Mouse (Mus musculus) midbrain, postnatal 0 days (tissue): ENCODE results near the gene Tpgs1. TPM values are rescaled to one million over a fixed set of nuclear protein-coding genes. Genes with fewer than 3 reads are reported as not detected.

Experiments used
- ATAC-seq: fragments of 200-750 bp; cut with Nextera tagmentation; 2 replicates; pipeline ENCODE4 v1.8.0; 2017; ENCODE audit warnings: moderate number of reproducible peaks, mild to moderate bottlenecking, moderate TSS enrichment, moderate library complexity; ENCODE audit not compliant: low FRiP score
- DNase-seq: peaks from one replicate; pipeline ENCODE4 v3.0.0-alpha.2; 2015; ENCODE audit warnings: low spot score
- H3K27ac ChIP-seq: fragments of 300-500 bp; sonication (generic); 2 replicates; pipeline ENCODE4 v1.5.1; 2014; ENCODE audit warnings: low read depth, mild to moderate bottlenecking, low read length, mixed read lengths
- H3K27me3 ChIP-seq: fragments of 300-500 bp; sonication (generic); 2 replicates; pipeline ENCODE4 v1.6.1; 2014; ENCODE audit warnings: low read length, control low read depth, mixed read lengths; ENCODE audit not compliant: insufficient read depth
- H3K36me3 ChIP-seq: fragments of 300-500 bp; sonication (generic); 2 replicates; pipeline ENCODE4 v1.6.1; 2014; ENCODE audit warnings: low read length, control low read depth, mixed read lengths; ENCODE audit not compliant: insufficient read depth
- H3K4me1 ChIP-seq: fragments of 300-500 bp; sonication (generic); 2 replicates; pipeline ENCODE4 v1.6.1; 2014; ENCODE audit warnings: mild to moderate bottlenecking, control low read depth, antibody characterized with exemption, low read length, mixed read lengths; ENCODE audit not compliant: insufficient read depth
- H3K4me2 ChIP-seq: fragments of 300-500 bp; sonication (generic); 2 replicates; pipeline ENCODE4 v1.6.1; 2014; ENCODE audit warnings: low read depth, mild to moderate bottlenecking, low read length, mixed read lengths; ENCODE audit not compliant: poor library complexity, severe bottlenecking
- H3K4me3 ChIP-seq: fragments of 300-500 bp; sonication (generic); 2 replicates; pipeline ENCODE4 v1.5.1; 2014; ENCODE audit warnings: low read depth, mild to moderate bottlenecking, low read length, moderate library complexity
- H3K9ac ChIP-seq: fragments of 300-500 bp; sonication (generic); replicated peaks from 2 replicates; pipeline ENCODE4 v1.6.1; 2014; ENCODE audit warnings: mild to moderate bottlenecking, low read length, moderate library complexity, mixed read lengths; ENCODE audit not compliant: poor library complexity, severe bottlenecking
- H3K9me3 ChIP-seq: fragments of 300-500 bp; sonication (generic); 2 replicates; pipeline ENCODE4 v1.6.1; 2016; ENCODE audit warnings: low read length, control low read depth
- CTCF ChIP-seq: IDR thresholded peaks from 2 replicates; pipeline ENCODE4 v1.5.1; 2016; ENCODE audit warnings: antibody characterized with exemption, mild to moderate bottlenecking
- WGBS: fragments of 180-500 bp; shearing (Covaris S2); extraction: QIAGEN DNeasy Blood & Tissue Kit; methylation state at CpG from one replicate; pipeline ENCODE4 v1.1.7; 2014; 5-methylcytosine and 5-hydroxymethylcytosine counted together
- polyA plus RNA-seq: library from polyadenylated mRNA; unstranded; fragments of >200 nt; fragmentation: Nextera tagmentation; extraction: Ambion mirVana; gene quantifications from 2 replicates; pipeline ENCODE4 v1.2.1, GENCODE M21; 2015
- total RNA-seq: library from RNA; depleted of rRNA; stranded (reverse); fragments of >200 nt; gene quantifications from 2 replicates; pipeline ENCODE4 v1.2.3, GENCODE M21; 2014

Gene Tpgs1
- total and polyA plus RNA-seq, 2 experiments from 2014 or later = 80.9 to 139 TPM

DNA sequence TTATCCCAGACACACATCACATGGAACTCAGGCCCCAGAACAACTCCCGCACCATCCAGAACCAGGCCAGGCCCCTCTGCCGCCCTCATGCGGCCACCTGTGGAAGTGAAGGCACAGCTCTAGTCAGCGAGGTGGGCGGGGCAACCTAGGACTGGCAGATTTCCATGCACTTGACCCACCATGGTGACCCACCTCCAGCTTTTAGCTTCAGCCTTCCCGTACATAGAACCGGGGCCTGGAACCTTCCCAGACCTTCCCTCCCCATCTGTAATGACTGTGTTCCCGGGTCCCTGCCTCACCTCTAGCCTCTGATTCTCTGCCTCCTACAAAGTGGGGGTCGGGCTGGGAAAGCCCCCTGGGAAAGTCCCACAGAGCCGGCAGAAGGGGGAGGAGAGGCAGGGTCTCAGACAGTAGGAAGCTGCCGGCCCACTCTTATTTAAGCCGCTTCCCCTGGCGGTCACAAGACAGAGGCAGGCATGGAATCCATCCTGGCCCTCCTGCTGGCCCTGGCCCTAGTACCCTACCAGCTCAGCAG lies 5.0 kb upstream of the Tpgs1 start, which contains the start of gene Madcam1:
Gene Madcam1 (plus strand): TSS at position 429 of the 535 bp plus-strand sequence.
- Histone ChIP-seq H3K36me3 (no peaks in the 10 kb centered on the region), H3K9me3 (no peaks in the 10 kb centered on the region), H3K27me3 (no peaks in the 10 kb centered on the region), H3K27ac (no peak within 1 kb of the TSS), H3K4me2 (peak within 1 kb of the TSS; percentile 10; the same call in 1 of the 2 replicates), H3K4me1 (peaks cover 6% of the 10 kb centered on the region; the same call in 1 of the 2 replicates), H3K4me3 (no peak within 1 kb of the TSS), H3K9ac (no peak within 1 kb of the TSS)
- TF ChIP-seq CTCF = peak; percentile 95
- ATAC-seq (no peak), DNase-seq (peak; percentile 72)
- 8% methylated on average over 13 of the region's 13 CpGs for WGBS

DNA sequence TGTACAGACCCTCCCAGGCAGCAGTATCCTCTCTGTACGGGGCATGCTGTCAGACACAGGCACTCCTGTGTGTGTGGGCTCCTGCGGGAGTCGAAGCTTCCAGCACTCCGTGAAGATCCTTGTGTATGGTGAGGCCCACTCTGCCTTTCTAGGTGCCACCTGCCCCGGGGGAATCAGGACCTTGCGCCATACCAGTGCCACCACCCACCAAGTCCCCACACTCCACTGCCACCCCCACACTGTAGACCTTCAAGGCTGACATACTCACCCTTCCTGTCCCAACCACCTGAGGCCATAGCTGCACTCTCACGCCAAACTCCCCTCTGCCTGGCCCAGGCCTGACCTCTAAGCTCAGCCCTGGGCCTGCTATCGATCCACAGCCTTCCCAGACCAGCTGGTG lies 4.1 kb upstream of the Tpgs1 start:
- Histone ChIP-seq H3K4me3 (no peak overlapping the region), H3K9ac (no peak overlapping the region), H3K4me1 (peaks cover 6% of the 10 kb centered on the region; the same call in 1 of the 2 replicates), H3K9me3 (no peaks in the 10 kb centered on the region), H3K4me2 (no peak overlapping the region), H3K27ac (no peak overlapping the region), H3K27me3 (no peaks in the 10 kb centered on the region), H3K36me3 (no peaks in the 10 kb centered on the region)
- TF ChIP-seq CTCF = no peak
- 82% methylated on average over 8 of the region's 8 CpGs for WGBS
- DNase-seq (no peak), ATAC-seq (no peak)

DNA sequence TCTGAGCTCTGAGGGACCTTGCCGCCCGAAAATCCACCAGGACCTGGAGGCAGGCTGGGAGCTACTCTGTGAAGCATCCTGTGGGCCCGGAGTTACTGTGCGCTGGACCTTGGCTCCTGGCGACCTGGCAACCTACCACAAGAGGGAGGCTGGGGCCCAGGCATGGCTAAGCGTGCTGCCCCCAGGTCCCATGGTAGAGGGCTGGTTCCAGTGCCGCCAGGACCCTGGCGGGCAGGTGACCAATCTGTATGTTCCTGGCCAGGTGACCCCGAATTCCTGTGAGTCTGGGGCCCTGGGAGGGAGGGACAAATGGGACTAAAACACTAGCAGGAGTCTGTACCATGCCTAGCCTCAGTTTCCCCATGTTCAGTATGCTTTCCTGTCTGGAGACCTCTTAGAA lies 2.7 kb upstream of the Tpgs1 start:
- WGBS = 66% methylated on average over 9 of the region's 9 CpGs
- Histone ChIP-seq H3K4me3 (no peak overlapping the region), H3K27ac (no peak overlapping the region), H3K4me1 (peaks cover 14% of the 10 kb centered on the region), H3K27me3 (no peaks in the 10 kb centered on the region), H3K9me3 (no peaks in the 10 kb centered on the region), H3K4me2 (no peak overlapping the region), H3K9ac (no peak overlapping the region), H3K36me3 (no peaks in the 10 kb centered on the region)
- ATAC-seq (no peak), DNase-seq (no peak)
- TF ChIP-seq CTCF = no peak

DNA sequence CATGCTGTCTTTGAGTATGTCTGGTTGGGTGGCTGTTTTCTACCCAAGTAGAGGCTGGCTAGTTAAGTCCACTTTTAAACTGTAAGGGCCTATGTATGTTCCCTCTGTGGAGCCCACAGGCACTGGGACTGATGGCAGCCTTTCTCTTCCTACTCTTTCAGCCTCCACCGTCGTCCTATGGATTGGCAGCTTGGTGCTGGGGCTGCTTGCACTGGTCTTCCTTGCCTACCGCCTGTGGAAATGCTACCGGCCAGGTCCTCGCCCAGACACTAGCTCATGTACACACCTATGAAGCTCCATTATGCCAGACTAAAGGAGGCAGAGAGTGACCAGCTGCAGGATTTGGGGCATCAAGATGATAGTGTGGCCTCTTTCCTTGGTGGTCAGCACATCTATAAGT lies 1.1 kb upstream of the Tpgs1 start:
- Histone ChIP-seq H3K4me2 (peak overlapping the region; percentile 92), H3K27ac (peak overlapping the region; percentile 99), H3K36me3 (no peaks in the 10 kb centered on the region), H3K27me3 (no peaks in the 10 kb centered on the region), H3K4me3 (peak overlapping the region; percentile 95; the same call in 1 of the 2 replicates), H3K9me3 (no peaks in the 10 kb centered on the region), H3K9ac (peak overlapping the region; percentile 24; the same call in 1 of the 2 replicates), H3K4me1 (peaks cover 14% of the 10 kb centered on the region)
- ATAC-seq = no peak
- TF ChIP-seq CTCF = no peak
- WGBS = 82% methylated on average over 5 of the region's 5 CpGs
- DNase-seq = no peak

DNA sequence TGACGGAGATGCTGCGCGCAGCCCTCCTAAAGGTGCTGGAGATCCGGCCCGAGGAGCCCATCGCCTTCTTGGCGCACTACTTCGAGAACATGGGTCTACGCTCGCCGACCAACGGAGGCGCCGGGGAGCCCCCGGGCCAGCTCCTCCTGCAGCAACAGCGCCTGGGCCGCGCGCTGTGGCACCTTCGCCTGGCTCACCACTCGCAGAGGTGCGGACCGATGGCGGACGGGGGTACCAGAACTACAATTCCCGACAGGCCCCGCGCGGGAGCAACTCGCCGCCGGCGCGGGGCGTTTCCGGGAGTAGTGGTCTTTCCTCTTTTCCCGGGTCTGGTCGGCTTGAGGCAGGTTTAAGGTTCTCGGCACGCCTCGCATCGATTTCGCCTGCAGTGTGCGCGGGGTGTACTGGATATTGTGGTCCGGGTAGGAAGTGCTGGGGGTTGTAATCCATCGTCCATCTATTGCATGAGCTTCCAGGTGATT lies 448 bp downstream of the Tpgs1 start:
- TF ChIP-seq CTCF = peak; percentile 10; the same call in 1 of the 2 replicates
- H3K9ac ChIP-seq = peak overlapping the region; percentile 95
- peak overlapping the region; percentile 92 for H3K4me2 ChIP-seq
- H3K36me3 ChIP-seq = no peaks in the 10 kb centered on the region
- DNase-seq (peak; percentile 90), ATAC-seq (peak; percentile 72)
- peaks cover 14% of the 10 kb centered on the region for H3K4me1 ChIP-seq
- H3K27ac ChIP-seq = peak overlapping the region; percentile 99
- no peaks in the 10 kb centered on the region for H3K27me3 ChIP-seq
- no peaks in the 10 kb centered on the region for H3K9me3 ChIP-seq
- peak overlapping the region; percentile 95 for H3K4me3 ChIP-seq
- under 1% methylated on average over 47 of the region's 47 CpGs for WGBS

DNA sequence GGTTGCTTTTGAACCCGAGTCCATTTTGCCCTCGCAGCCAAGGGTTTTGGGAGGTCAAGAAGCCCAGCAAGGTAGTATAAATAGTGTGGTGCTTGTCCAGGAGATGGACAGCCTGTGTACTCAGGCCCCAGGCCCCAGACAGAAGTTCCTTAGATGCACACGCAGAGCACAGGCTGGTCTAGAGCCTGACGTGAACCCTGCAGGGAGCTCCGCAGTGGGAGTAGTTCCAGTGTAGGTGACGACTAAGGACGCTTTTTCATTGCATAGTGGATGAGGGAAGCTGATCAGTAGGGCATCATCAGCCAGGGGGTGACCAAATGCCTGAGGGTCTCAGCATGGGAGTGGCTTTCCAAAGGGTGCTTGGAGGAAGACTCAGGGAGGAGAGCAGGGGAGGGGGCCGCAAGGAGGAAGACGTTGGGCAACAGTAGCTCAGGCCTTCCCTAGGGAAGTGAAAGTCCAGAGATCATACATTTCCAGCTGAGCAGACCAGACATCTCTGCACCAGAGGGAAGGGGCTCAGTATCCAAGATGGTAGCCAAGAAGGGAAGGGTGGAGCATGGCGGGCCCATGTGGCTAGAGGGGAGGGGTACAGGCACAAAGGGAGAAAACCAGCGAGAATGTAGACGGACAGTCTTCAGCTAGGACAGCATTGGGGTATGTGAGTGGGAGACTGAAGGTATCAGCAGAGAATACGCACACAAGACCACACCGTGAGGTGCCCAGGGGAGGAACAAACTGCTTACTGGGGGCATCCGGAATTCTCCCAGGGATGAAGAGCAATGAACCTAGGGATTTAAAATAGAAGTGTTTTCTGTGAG lies 1.1 kb downstream of the Tpgs1 start:
- peak; percentile 10 for DNase-seq
- Histone ChIP-seq H3K9me3 (no peaks in the 10 kb centered on the region), H3K27ac (peak overlapping the region; percentile 99), H3K27me3 (no peaks in the 10 kb centered on the region), H3K4me3 (peak overlapping the region; percentile 95), H3K36me3 (no peaks in the 10 kb centered on the region; the same call in 1 of the 2 replicates), H3K4me1 (peaks cover 14% of the 10 kb centered on the region), H3K4me2 (peak overlapping the region; percentile 92), H3K9ac (peak overlapping the region; percentile 95)
- TF ChIP-seq CTCF = no peak
- ATAC-seq = peak; percentile 21
- 33% methylated on average over 15 of the region's 15 CpGs for WGBS
